Mouse (Mus musculus) E14TG2a.4 (cell line): ENCODE measurements around the gene Timd2.

Experiments
- CTCF ChIP-seq: conservative IDR thresholded peaks from 2 replicates; pipeline ENCODE4 v1.5.1; 2014; ENCODE audit warnings: low read length
- NANOG ChIP-seq: IDR thresholded peaks from 2 replicates; pipeline ENCODE4 v1.6.1; 2014; ENCODE audit warnings: borderline replicate concordance, low read length, mixed read lengths
- POU5F1 ChIP-seq: IDR thresholded peaks from 2 replicates; pipeline ENCODE4 v1.6.1; 2014; ENCODE audit warnings: low read length, borderline replicate concordance

- TF ChIP-seq CTCF (no peak), POU5F1 (no peak), NANOG (no peak)
Measured at GRCm38 (mm10) chr11:46697433-46698277, 9.2 kb downstream of the Timd2 start.
